Mouse (Mus musculus) forebrain, embryonic 14.5 days (tissue): ENCODE measurements around the gene Med17. TPM values are rescaled to one million over a fixed set of nuclear protein-coding genes. Genes with fewer than 3 reads are reported as not detected.

ENCODE experiments used
- ATAC-seq: fragments of 200-750 bp; cut with Nextera tagmentation; 2 replicates; pipeline ENCODE4 v1.8.0; 2017; ENCODE audit warnings: mild to moderate bottlenecking, moderate library complexity
- DNase-seq: peaks from one replicate; pipeline ENCODE4 v3.0.0-alpha.2; 2015; ENCODE audit warnings: low spot score
- H3K27ac ChIP-seq: fragments of 300-500 bp; sonication (generic); 2 replicates; pipeline ENCODE4 v1.5.1; 2014; ENCODE audit warnings: low read depth, mild to moderate bottlenecking, control low read depth, low read length, moderate library complexity
- H3K27me3 ChIP-seq: fragments of 300-500 bp; sonication (generic); replicated peaks from 2 replicates; pipeline ENCODE4 v1.6.1; 2014; ENCODE audit warnings: low read length, control low read depth, mixed read lengths; ENCODE audit not compliant: control insufficient read depth, insufficient read depth
- H3K36me3 ChIP-seq: fragments of 300-500 bp; sonication (generic); 2 replicates; pipeline ENCODE4 v1.6.1; 2014; ENCODE audit warnings: low read length, control low read depth; ENCODE audit not compliant: control insufficient read depth, insufficient read depth
- H3K4me1 ChIP-seq: fragments of 300-500 bp; sonication (generic); 2 replicates; pipeline ENCODE4 v1.6.1; 2014; ENCODE audit warnings: antibody characterized with exemption, low read length, control low read depth; ENCODE audit not compliant: control insufficient read depth, insufficient read depth
- H3K4me2 ChIP-seq: fragments of 300-500 bp; sonication (generic); 2 replicates; pipeline ENCODE4 v1.6.1; 2014; ENCODE audit warnings: mild to moderate bottlenecking, control low read depth, low read length
- H3K4me3 ChIP-seq: fragments of 300-500 bp; sonication (generic); 2 replicates; pipeline ENCODE4 v1.5.1; 2014; ENCODE audit warnings: low read depth, low read length, control low read depth
- H3K9ac ChIP-seq: fragments of 300-500 bp; sonication (generic); 2 replicates; pipeline ENCODE4 v1.6.1; 2014; ENCODE audit warnings: mild to moderate bottlenecking, low read length, control low read depth, moderate library complexity
- H3K9me3 ChIP-seq: fragments of 300-500 bp; sonication (generic); replicated peaks from 2 replicates; pipeline ENCODE4 v1.6.1; 2016; ENCODE audit warnings: low read length, control low read depth, mixed read lengths; ENCODE audit not compliant: control insufficient read depth
- WGBS: fragments of 180-500 bp; shearing (Covaris S2); extraction: QIAGEN DNeasy Blood & Tissue Kit; methylation state at CpG from one replicate; pipeline ENCODE4 v1.1.7; 2014; 5-methylcytosine and 5-hydroxymethylcytosine counted together
- polyA plus RNA-seq: library from polyadenylated mRNA; unstranded; fragments of >200 nt; fragmentation: Nextera tagmentation; extraction: Ambion mirVana; gene quantifications from 2 replicates; pipeline ENCODE4 v1.2.1, GENCODE M21; 2014

Med17 gene
- polyA plus RNA-seq, 1 experiment from 2014 or later: 43.1 TPM

DNA sequence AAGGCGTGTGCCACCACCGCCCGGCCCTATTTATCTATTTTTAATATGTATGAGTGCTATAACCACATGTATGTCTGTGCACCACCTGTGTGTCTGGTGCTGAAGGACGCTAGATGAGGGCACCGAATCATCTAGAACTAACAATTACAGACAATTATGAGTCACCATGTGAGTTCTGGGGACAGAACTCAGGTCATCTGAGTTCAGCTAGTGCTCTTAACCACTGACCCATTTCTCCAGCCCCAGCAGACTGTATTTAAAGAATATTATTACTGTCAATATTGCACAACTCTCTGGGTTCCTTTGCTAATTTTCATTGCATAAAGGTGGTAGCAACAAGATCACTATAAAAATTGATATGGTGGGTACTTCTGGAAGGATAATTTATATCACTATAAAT lies 20.3 kb upstream of the Med17 start:
- no peak overlapping the region for H3K4me2 ChIP-seq
- no peaks in the 10 kb centered on the region for H3K27me3 ChIP-seq
- DNase-seq: no peak
- 85% methylated on average over 5 of the region's 5 CpGs for WGBS
- no peaks in the 10 kb centered on the region for H3K36me3 ChIP-seq
- H3K9me3 ChIP-seq: no peaks in the 10 kb centered on the region
- ATAC-seq: no peak
- no peaks in the 10 kb centered on the region for H3K4me1 ChIP-seq
- H3K27ac ChIP-seq: no peak overlapping the region
- no peak overlapping the region for H3K4me3 ChIP-seq
- H3K9ac ChIP-seq: no peak overlapping the region

DNA sequence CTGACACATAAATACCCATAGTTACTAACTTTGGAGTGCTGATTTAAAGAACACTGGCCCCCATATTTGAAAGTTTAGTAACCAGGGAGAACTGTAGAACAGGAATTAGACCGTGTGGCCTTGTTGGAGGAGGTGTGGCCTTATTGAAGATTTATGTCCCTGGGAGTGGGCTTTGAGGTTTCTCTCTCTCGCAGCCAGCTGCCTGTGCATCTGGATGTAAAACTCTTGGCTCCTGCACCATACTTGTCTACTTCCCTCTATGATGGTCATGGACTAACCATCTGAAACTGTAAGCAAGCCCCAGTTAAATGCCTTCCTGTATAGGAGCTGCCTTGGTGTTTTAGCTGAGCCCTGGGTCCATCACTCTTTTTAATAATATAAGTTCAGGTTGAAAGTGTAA lies 18.7 kb upstream of the Med17 start:
- H3K4me3 ChIP-seq: no peak overlapping the region
- H3K27me3 ChIP-seq: no peaks in the 10 kb centered on the region
- ATAC-seq (no peak), DNase-seq (no peak)
- H3K4me1 ChIP-seq: no peaks in the 10 kb centered on the region
- H3K36me3 ChIP-seq: no peaks in the 10 kb centered on the region
- H3K27ac ChIP-seq: no peak overlapping the region
- no peak overlapping the region for H3K4me2 ChIP-seq
- no peaks in the 10 kb centered on the region for H3K9me3 ChIP-seq
- WGBS: 74% methylated on average over 2 of the region's 2 CpGs
- H3K9ac ChIP-seq: no peak overlapping the region

DNA sequence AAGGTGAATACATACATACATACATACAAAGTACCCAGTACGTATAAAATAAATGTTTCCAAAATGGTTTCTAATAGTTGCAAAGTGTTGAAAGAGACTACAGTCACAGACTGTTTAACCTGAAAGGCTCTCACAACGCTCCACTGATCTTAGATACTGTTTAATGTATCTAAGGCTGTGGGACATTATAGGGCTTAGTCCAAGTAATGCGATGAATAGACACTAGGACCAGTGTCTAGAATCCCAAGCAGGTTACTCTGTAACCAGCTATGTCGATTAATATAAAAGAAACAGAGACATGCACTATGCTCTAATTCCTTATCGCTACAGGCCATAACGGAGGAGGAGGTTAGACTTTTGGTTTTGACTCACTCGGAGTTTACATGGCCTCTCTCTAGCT lies 17.4 kb upstream of the Med17 start:
- Histone ChIP-seq H3K27me3 (no peaks in the 10 kb centered on the region), H3K4me2 (no peak overlapping the region), H3K9me3 (no peaks in the 10 kb centered on the region), H3K4me1 (no peaks in the 10 kb centered on the region), H3K4me3 (no peak overlapping the region), H3K36me3 (no peaks in the 10 kb centered on the region), H3K9ac (no peak overlapping the region), H3K27ac (no peak overlapping the region)
- ATAC-seq (no peak), DNase-seq (no peak)
- WGBS: 89% methylated on average over 7 of the region's 7 CpGs

GRCm38 (mm10) chr9:15289251-15289650 lies 9.5 kb upstream of the Med17 start:
- Histone ChIP-seq H3K4me2 (no peak overlapping the region), H3K27ac (no peak overlapping the region), H3K9ac (no peak overlapping the region), H3K4me3 (no peak overlapping the region), H3K27me3 (no peaks in the 10 kb centered on the region), H3K4me1 (no peaks in the 10 kb centered on the region), H3K36me3 (peaks cover 11% of the 10 kb centered on the region; the same call in 1 of the 2 replicates), H3K9me3 (no peaks in the 10 kb centered on the region)
- DNase-seq (no peak), ATAC-seq (no peak)
- 94% methylated on average over 6 of the region's 6 CpGs for WGBS

- Histone ChIP-seq H3K27ac (no peak overlapping the region), H3K4me1 (no peaks in the 10 kb centered on the region), H3K4me2 (no peak overlapping the region), H3K4me3 (no peak overlapping the region), H3K9me3 (no peaks in the 10 kb centered on the region), H3K27me3 (no peaks in the 10 kb centered on the region), H3K36me3 (peaks cover 11% of the 10 kb centered on the region; the same call in 1 of the 2 replicates), H3K9ac (no peak overlapping the region)
- WGBS: 86% methylated on average over 3 of the region's 3 CpGs
- DNase-seq (no peak), ATAC-seq (no peak)
These were observed 8.7 kb upstream of the Med17 start for GRCm38 (mm10) chr9:15288402-15288801.

GRCm38 (mm10) chr9:15287846-15288245 lies 8.1 kb upstream of the Med17 start:
- H3K4me3 ChIP-seq: no peak overlapping the region
- H3K9ac ChIP-seq: no peak overlapping the region
- H3K27ac ChIP-seq: no peak overlapping the region
- H3K4me2 ChIP-seq: no peak overlapping the region
- H3K27me3 ChIP-seq: no peaks in the 10 kb centered on the region
- H3K9me3 ChIP-seq: no peaks in the 10 kb centered on the region
- H3K36me3 ChIP-seq: peaks cover 11% of the 10 kb centered on the region; the same call in 1 of the 2 replicates
- WGBS: 41% methylated on average over 6 of the region's 6 CpGs
- ATAC-seq (no peak), DNase-seq (no peak)
- H3K4me1 ChIP-seq: no peaks in the 10 kb centered on the region

- Histone ChIP-seq H3K4me2 (no peak overlapping the region), H3K36me3 (peaks cover 9% of the 10 kb centered on the region; the same call in 1 of the 2 replicates), H3K4me1 (peaks cover 8% of the 10 kb centered on the region), H3K9me3 (no peaks in the 10 kb centered on the region), H3K9ac (no peak overlapping the region), H3K27ac (no peak overlapping the region), H3K4me3 (no peak overlapping the region), H3K27me3 (no peaks in the 10 kb centered on the region)
- ATAC-seq (no peak), DNase-seq (no peak)
- 63% methylated on average over 3 of the region's 3 CpGs for WGBS
These were observed 5.7 kb upstream of the Med17 start for GRCm38 (mm10) chr9:15285443-15285842.

GRCm38 (mm10) chr9:15280491-15280879 lies 754 bp upstream of the Med17 start:
- Histone ChIP-seq H3K27ac (peak overlapping the region; percentile 60; the same call in 1 of the 2 replicates), H3K4me1 (peaks cover 11% of the 10 kb centered on the region), H3K36me3 (peaks cover 15% of the 10 kb centered on the region), H3K4me2 (peak overlapping the region; percentile 89), H3K9ac (peak overlapping the region; percentile 95), H3K4me3 (peak overlapping the region; percentile 88), H3K9me3 (no peaks in the 10 kb centered on the region), H3K27me3 (no peaks in the 10 kb centered on the region)
- ATAC-seq (0 out of 2 replicates have a peak, but pooled peaks have one; percentile 11), DNase-seq (no peak)
- 41% methylated on average over 5 of the region's 5 CpGs for WGBS

GRCm38 (mm10) chr9:15279139-15279648 lies 537 bp downstream of the Med17 start:
- peaks cover 28% of the 10 kb centered on the region for H3K36me3 ChIP-seq
- peak overlapping the region; percentile 95 for H3K9ac ChIP-seq
- H3K27me3 ChIP-seq: no peaks in the 10 kb centered on the region
- no peak for DNase-seq
- peak overlapping the region; percentile 88 for H3K4me3 ChIP-seq
- H3K4me2 ChIP-seq: peak overlapping the region; percentile 56
- ATAC-seq: no peak; the same call in 1 of the 2 replicates
- peaks cover 11% of the 10 kb centered on the region for H3K4me1 ChIP-seq
- H3K9me3 ChIP-seq: no peaks in the 10 kb centered on the region
- WGBS: 10% methylated on average over 19 of the region's 19 CpGs
- H3K27ac ChIP-seq: peak overlapping the region; percentile 81
